Mouse (Mus musculus) forebrain, postnatal 0 days (tissue): ENCODE measurements around the gene Gm49358. TPM values are rescaled to one million over a fixed set of nuclear protein-coding genes. Genes with fewer than 3 reads are reported as not detected.

Experiments used
- ATAC-seq: fragments of 200-750 bp; cut with Nextera tagmentation; 2 replicates; pipeline ENCODE4 v1.8.0; 2017; ENCODE audit warnings: mild to moderate bottlenecking, moderate library complexity
- DNase-seq: peaks from one replicate; pipeline ENCODE4 v3.0.0-alpha.2; 2015
- H3K27ac ChIP-seq: fragments of 300-500 bp; sonication (generic); 2 replicates; pipeline ENCODE4 v1.5.1; 2014; ENCODE audit warnings: low read depth, mild to moderate bottlenecking, antibody characterized with exemption, low read length, moderate library complexity, mixed read lengths
- H3K27me3 ChIP-seq: fragments of 300-500 bp; sonication (generic); 2 replicates; pipeline ENCODE4 v1.6.1; 2014; ENCODE audit warnings: mild to moderate bottlenecking, low read length, mixed read lengths; ENCODE audit not compliant: insufficient read depth
- H3K36me3 ChIP-seq: fragments of 300-500 bp; sonication (generic); 2 replicates; pipeline ENCODE4 v1.6.1; 2014; ENCODE audit warnings: mild to moderate bottlenecking, moderate library complexity; ENCODE audit not compliant: insufficient read depth
- H3K4me1 ChIP-seq: fragments of 300-500 bp; sonication (generic); 2 replicates; pipeline ENCODE4 v1.6.1; 2014; ENCODE audit warnings: antibody characterized with exemption; ENCODE audit not compliant: insufficient read depth
- H3K4me2 ChIP-seq: fragments of 300-500 bp; sonication (generic); 2 replicates; pipeline ENCODE4 v1.6.1; 2014; ENCODE audit warnings: low read depth, mild to moderate bottlenecking, moderate library complexity
- H3K4me3 ChIP-seq: fragments of 300-500 bp; sonication (generic); 2 replicates; pipeline ENCODE4 v1.5.1; 2014; ENCODE audit warnings: low read depth, low read length, mixed read lengths
- H3K9ac ChIP-seq: fragments of 300-500 bp; sonication (generic); 2 replicates; pipeline ENCODE4 v1.6.1; 2014; ENCODE audit warnings: mild to moderate bottlenecking
- H3K9me3 ChIP-seq: fragments of 300-500 bp; sonication (generic); 2 replicates; pipeline ENCODE4 v1.6.1; 2016; ENCODE audit warnings: low read length
- CTCF ChIP-seq: sonication (generic); IDR thresholded peaks from 2 replicates; pipeline ENCODE4 v1.5.1; 2016; ENCODE audit warnings: antibody characterized with exemption, control low read depth, low read depth
- WGBS: fragments of 180-500 bp; shearing (Covaris S2); extraction: QIAGEN DNeasy Blood & Tissue Kit; methylation state at CpG from one replicate; pipeline ENCODE4 v1.1.7; 2014; 5-methylcytosine and 5-hydroxymethylcytosine counted together
- polyA plus RNA-seq: library from polyadenylated mRNA; unstranded; fragments of >200 nt; fragmentation: Nextera tagmentation; extraction: Ambion mirVana; gene quantifications from 2 replicates; pipeline ENCODE4 v1.2.1, GENCODE M21; 2015
- total RNA-seq: library from RNA; depleted of rRNA; stranded (reverse); fragments of >200 nt; gene quantifications from 2 replicates; pipeline ENCODE4 v1.2.3, GENCODE M21; 2014

Gm49358 gene
- total and polyA plus RNA-seq, 2 experiments from 2014 or later = 14.7 TPM; not detected in 1

GRCm38 (mm10) chr10:86824871-86825270 lies 61.1 kb downstream of the Gm49358 start:
- ATAC-seq (no peak), DNase-seq (no peak)
- H3K27me3 ChIP-seq = no peaks in the 10 kb centered on the region
- H3K4me1 ChIP-seq = no peaks in the 10 kb centered on the region
- H3K9me3 ChIP-seq = no peaks in the 10 kb centered on the region
- no peak overlapping the region for H3K9ac ChIP-seq
- no peak overlapping the region for H3K27ac ChIP-seq
- no peak overlapping the region for H3K4me3 ChIP-seq
- no peak overlapping the region for H3K4me2 ChIP-seq
- 63% methylated on average over 14 of the region's 14 CpGs for WGBS
- TF ChIP-seq CTCF = no peak
- H3K36me3 ChIP-seq = peaks cover 17% of the 10 kb centered on the region

GRCm38 (mm10) chr10:86825871-86826522 lies 62.2 kb downstream of the Gm49358 start:
- no peaks in the 10 kb centered on the region for H3K27me3 ChIP-seq
- ATAC-seq (no peak), DNase-seq (no peak)
- H3K4me3 ChIP-seq = no peak overlapping the region
- no peak for TF ChIP-seq CTCF
- no peak overlapping the region for H3K27ac ChIP-seq
- no peak overlapping the region for H3K9ac ChIP-seq
- WGBS = 92% methylated on average over 10 of the region's 10 CpGs
- H3K4me2 ChIP-seq = no peak overlapping the region
- peaks cover 11% of the 10 kb centered on the region for H3K36me3 ChIP-seq
- H3K4me1 ChIP-seq = no peaks in the 10 kb centered on the region
- no peaks in the 10 kb centered on the region for H3K9me3 ChIP-seq

GRCm38 (mm10) chr10:86826929-86827328 lies 63.2 kb downstream of the Gm49358 start:
- WGBS = 88% methylated on average over 3 of the region's 3 CpGs
- TF ChIP-seq CTCF = no peak
- Histone ChIP-seq H3K9me3 (no peaks in the 10 kb centered on the region), H3K4me2 (no peak overlapping the region), H3K27ac (no peak overlapping the region), H3K36me3 (peaks cover 11% of the 10 kb centered on the region; the same call in 1 of the 2 replicates), H3K27me3 (no peaks in the 10 kb centered on the region), H3K4me3 (no peak overlapping the region), H3K9ac (no peak overlapping the region), H3K4me1 (no peaks in the 10 kb centered on the region)
- ATAC-seq (no peak), DNase-seq (no peak)

GRCm38 (mm10) chr10:86828221-86829135 lies 64.7 kb downstream of the Gm49358 start:
- Histone ChIP-seq H3K4me2 (no peak overlapping the region), H3K4me3 (no peak overlapping the region), H3K27ac (no peak overlapping the region), H3K4me1 (no peaks in the 10 kb centered on the region), H3K27me3 (no peaks in the 10 kb centered on the region), H3K36me3 (0 out of 2 replicates have a peak, but pooled peaks cover 6% of the 10 kb centered on the region), H3K9me3 (no peaks in the 10 kb centered on the region), H3K9ac (no peak overlapping the region)
- WGBS = 88% methylated on average over 15 of the region's 15 CpGs
- no peak for DNase-seq
- no peak for TF ChIP-seq CTCF
- no peak for ATAC-seq

GRCm38 (mm10) chr10:86829515-86829914 lies 65.7 kb downstream of the Gm49358 start:
- H3K9ac ChIP-seq = no peak overlapping the region
- 94% methylated on average over 2 of the region's 2 CpGs for WGBS
- peak; percentile 30 for TF ChIP-seq CTCF
- no peaks in the 10 kb centered on the region for H3K9me3 ChIP-seq
- no peak overlapping the region for H3K4me2 ChIP-seq
- no peak for ATAC-seq
- H3K4me3 ChIP-seq = no peak overlapping the region
- no peak for DNase-seq
- H3K36me3 ChIP-seq = peaks cover 13% of the 10 kb centered on the region; the same call in 1 of the 2 replicates
- H3K4me1 ChIP-seq = no peaks in the 10 kb centered on the region
- H3K27me3 ChIP-seq = no peaks in the 10 kb centered on the region
- no peak overlapping the region for H3K27ac ChIP-seq

- Histone ChIP-seq H3K4me2 (no peak overlapping the region), H3K27me3 (no peaks in the 10 kb centered on the region), H3K9me3 (no peaks in the 10 kb centered on the region), H3K27ac (no peak overlapping the region), H3K4me3 (no peak overlapping the region), H3K4me1 (no peaks in the 10 kb centered on the region), H3K9ac (no peak overlapping the region), H3K36me3 (peaks cover 15% of the 10 kb centered on the region; the same call in 1 of the 2 replicates)
- no peak for TF ChIP-seq CTCF
- WGBS = 46% methylated on average over 4 of the region's 4 CpGs
- ATAC-seq = peak; percentile 72
- peak; percentile 23 for DNase-seq
These were observed 73.0 kb downstream of the Gm49358 start for GRCm38 (mm10) chr10:86836784-86837183.

- Histone ChIP-seq H3K4me1 (no peaks in the 10 kb centered on the region), H3K4me2 (no peak overlapping the region), H3K27ac (no peak overlapping the region), H3K9ac (no peak overlapping the region), H3K27me3 (no peaks in the 10 kb centered on the region), H3K9me3 (no peaks in the 10 kb centered on the region), H3K36me3 (peaks cover 12% of the 10 kb centered on the region; the same call in 1 of the 2 replicates), H3K4me3 (no peak overlapping the region)
- 86% methylated on average over 6 of the region's 6 CpGs for WGBS
- DNase-seq (no peak), ATAC-seq (no peak)
- TF ChIP-seq CTCF = no peak
These were observed 75.1 kb downstream of the Gm49358 start for GRCm38 (mm10) chr10:86838827-86839226.
